Mouse (Mus musculus): ENCODE data around the gene Hyal3. TPM values are rescaled to one million over a fixed set of nuclear protein-coding genes. Genes with fewer than 3 reads are reported as not detected.

The Hyal3 gene
- total and polyA plus RNA-seq, 3 experiments, result 2.3 to 6.8 TPM; not detected in 1

DNA sequence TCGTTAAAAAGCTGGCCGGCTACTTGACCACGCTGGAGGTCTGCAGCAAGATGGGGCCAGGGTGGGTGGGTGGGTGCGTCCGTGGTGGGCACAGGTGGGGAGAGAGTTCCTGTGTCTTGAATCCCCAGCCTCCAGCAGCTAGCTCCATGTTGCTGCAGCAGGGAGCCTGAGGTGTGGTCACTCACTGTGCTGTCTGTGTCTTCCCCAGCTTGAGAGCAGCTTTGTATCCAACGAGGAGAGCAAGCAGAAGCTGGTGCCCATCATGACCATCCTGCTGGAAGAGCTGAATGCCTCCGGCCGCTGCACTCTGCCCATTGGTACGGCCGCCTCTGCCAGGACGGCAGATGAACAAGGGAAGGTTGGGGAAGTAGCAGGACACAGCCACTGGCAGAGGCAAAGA is 37.3 kb upstream of the Hyal3 start:
- Histone ChIP-seq H3K9ac (ENCODE audit: control insufficient read depth, low read depth, low read length, poor library complexity, severe bottlenecking) (no peak overlapping the region), H3K27me3 (ENCODE audit: control insufficient read depth in 1 of 2, insufficient read depth in 2 of 2, low read length in 2 of 2) (no peaks in the 10 kb centered on the region)

DNA sequence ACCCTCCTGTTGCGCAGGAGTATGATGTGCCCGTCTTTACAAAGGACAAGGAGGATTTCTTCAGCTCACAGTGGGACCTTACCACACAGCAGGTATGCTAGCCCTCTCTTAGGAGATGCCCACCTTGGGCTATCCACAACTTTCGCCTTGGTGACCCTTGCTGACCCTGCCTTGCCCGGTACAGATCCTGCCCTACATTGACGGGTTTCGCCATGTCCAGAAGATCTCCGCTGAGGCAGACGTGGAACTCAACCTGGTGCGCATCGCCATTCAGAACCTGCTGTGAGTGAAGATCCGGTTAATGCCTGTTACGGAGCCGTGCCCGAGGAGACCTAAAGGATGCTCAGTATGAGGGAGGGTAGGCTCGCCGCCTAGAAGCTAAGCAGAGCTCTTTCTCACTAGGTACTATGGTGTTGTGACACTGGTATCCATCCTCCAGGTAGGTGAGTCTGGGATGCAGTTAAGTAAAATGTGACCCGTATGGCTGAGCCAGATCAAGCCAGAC is 36.4 kb upstream of the Hyal3 start:
- no peak for DNase-seq (ENCODE audit: low read depth, low spot score)
- Histone ChIP-seq H3K4me3 (ENCODE audit: control insufficient read depth in 1 of 2, insufficient read depth in 1 of 2, low read depth in 2 of 2, low read length in 2 of 2) (no peak overlapping the region), H3K9ac (ENCODE audit: control insufficient read depth, low read depth, low read length, poor library complexity, severe bottlenecking) (no peak overlapping the region), H3K36me3 (ENCODE audit: control insufficient read depth in 1 of 2, insufficient read depth in 2 of 2, low read length in 2 of 2) (peaks cover 0 to 2% of the 10 kb centered on the region in 2 experiments; a peak in 1 of 4 replicates), H3K27me3 (ENCODE audit: control insufficient read depth in 1 of 2, insufficient read depth in 2 of 2, low read length in 2 of 2) (no peaks in the 10 kb centered on the region), H3K27ac (ENCODE audit: control insufficient read depth, low read depth, low read length) (no peak overlapping the region), H3K4me1 (ENCODE audit: control insufficient read depth in 1 of 2, insufficient read depth in 2 of 2, low read length in 2 of 2) (peaks cover 0 to 8% of the 10 kb centered on the region in 2 experiments; a peak in 1 of 4 replicates), H3K9me3 (replicated peaks; ENCODE audit: insufficient read depth, low read length) (no peaks in the 10 kb centered on the region), H3K79me2 (ENCODE audit: control insufficient read depth, insufficient read depth, low read length, poor library complexity) (peaks cover 4% of the 10 kb centered on the region; the same call in 1 of the 2 replicates)
- TF ChIP-seq CHD1 (IDR thresholded peaks at IDR 0.05; ENCODE audit: low read depth, low read length) (no peak), POLR2AphosphoS5 (IDR thresholded peaks at IDR 0.05; ENCODE audit: borderline replicate concordance, low read depth, low read length) (no peak), MYC (IDR thresholded peaks at IDR 0.05; ENCODE audit: low read depth, low read length) (no peak), USF1 (IDR thresholded peaks at IDR 0.05; ENCODE audit: low read depth, low read length) (no peak), GATA1 (IDR thresholded peaks at IDR 0.05; ENCODE audit: low read depth, low read length) (no peak), BHLHE40 (IDR thresholded peaks at IDR 0.05; ENCODE audit: borderline replicate concordance, low read depth, low read length) (no peak), ZNF384 (IDR thresholded peaks at IDR 0.05; ENCODE audit: low read depth, low read length) (no peak)

More for the DNA sequence above, 37.3 kb upstream of the Hyal3 start:
- Histone ChIP-seq H3K27ac (ENCODE audit: control insufficient read depth, low read depth, low read length) (no peak overlapping the region), H3K4me3 (ENCODE audit: control insufficient read depth in 1 of 2, insufficient read depth in 1 of 2, low read depth in 2 of 2, low read length in 2 of 2) (no peak overlapping the region), H3K4me1 (ENCODE audit: control insufficient read depth in 1 of 2, insufficient read depth in 2 of 2, low read length in 2 of 2) (peaks cover 0 to 8% of the 10 kb centered on the region in 2 experiments; a peak in 1 of 4 replicates), H3K9me3 (replicated peaks; ENCODE audit: insufficient read depth, low read length) (no peaks in the 10 kb centered on the region), H3K79me2 (ENCODE audit: control insufficient read depth, insufficient read depth, low read length, poor library complexity) (peaks cover 4% of the 10 kb centered on the region; the same call in 1 of the 2 replicates), H3K36me3 (ENCODE audit: control insufficient read depth in 1 of 2, insufficient read depth in 2 of 2, low read length in 2 of 2) (peaks cover 0 to 2% of the 10 kb centered on the region in 2 experiments; a peak in 1 of 4 replicates)
- TF ChIP-seq TCF12 (IDR thresholded peaks at IDR 0.05; ENCODE audit: low read depth, low read length), result no peak
- no peak for TF ChIP-seq CTCF (IDR thresholded peaks at IDR 0.05 in 2 of 3, conservative IDR thresholded peaks at IDR 0.05 in 1 of 3; ENCODE audit: control insufficient read depth in 1 of 3, insufficient read depth in 1 of 3, low read depth in 2 of 3, low read length in 3 of 3, poor library complexity in 1 of 3, severe bottlenecking in 1 of 3)
- TF ChIP-seq USF2 (IDR thresholded peaks at IDR 0.05; ENCODE audit: borderline replicate concordance in 1 of 2, insufficient read depth in 1 of 2, low read depth in 1 of 2, low read length in 2 of 2), result no peak
- TF ChIP-seq JUND (IDR thresholded peaks at IDR 0.05; ENCODE audit: low read depth, low read length), result no peak
- TF ChIP-seq SMC3 (IDR thresholded peaks at IDR 0.05; ENCODE audit: low read depth, low read length), result no peak
- TF ChIP-seq RAD21 (IDR thresholded peaks at IDR 0.05; ENCODE audit: low read depth, low read length), result no peak
- TF ChIP-seq USF1 (IDR thresholded peaks at IDR 0.05; ENCODE audit: low read depth, low read length), result no peak
- TF ChIP-seq EP300 (IDR thresholded peaks at IDR 0.05; ENCODE audit: low read depth in 1 of 2, low read length in 2 of 2), result no peak
- no peak for TF ChIP-seq UBTF (IDR thresholded peaks at IDR 0.05; ENCODE audit: borderline replicate concordance, insufficient read depth, low read depth, low read length)
- TF ChIP-seq GABPA (IDR thresholded peaks at IDR 0.05; ENCODE audit: low read depth, low read length), result no peak
- TF ChIP-seq NRF1 (IDR thresholded peaks at IDR 0.05; ENCODE audit: insufficient read depth, low read depth, low read length, poor library complexity, severe bottlenecking), result no peak
- DNase-seq (ENCODE audit: low read depth, low spot score), result no peak
